Mouse (Mus musculus) spleen, adult 10 weeks (tissue): Measurements from ENCODE around the gene Soga3. TPM values are rescaled to one million over a fixed set of nuclear protein-coding genes. Genes with fewer than 3 reads are reported as not detected.

ENCODE experiments used
- polyA plus RNA-seq: library from polyadenylated mRNA; stranded (reverse); fragments of 350-450 nt; fragmentation: Illumina TruSeq; extraction: RNeasy Lipid Tissue Mini Kit (QIAGEN cat#74804); gene quantifications from one replicate; pipeline ENCODE4 v1.2.3, GENCODE M21; 2015; ENCODE audit warnings: low replicate concordance; ENCODE audit not compliant: insufficient read depth

Gene Soga3
- not detected for polyA plus RNA-seq

GRCm38 (mm10) chr10:29143566-29144335, at the start of gene Soga3:
Soga3 (plus strand) TSS chr10:29143839.

DNA sequence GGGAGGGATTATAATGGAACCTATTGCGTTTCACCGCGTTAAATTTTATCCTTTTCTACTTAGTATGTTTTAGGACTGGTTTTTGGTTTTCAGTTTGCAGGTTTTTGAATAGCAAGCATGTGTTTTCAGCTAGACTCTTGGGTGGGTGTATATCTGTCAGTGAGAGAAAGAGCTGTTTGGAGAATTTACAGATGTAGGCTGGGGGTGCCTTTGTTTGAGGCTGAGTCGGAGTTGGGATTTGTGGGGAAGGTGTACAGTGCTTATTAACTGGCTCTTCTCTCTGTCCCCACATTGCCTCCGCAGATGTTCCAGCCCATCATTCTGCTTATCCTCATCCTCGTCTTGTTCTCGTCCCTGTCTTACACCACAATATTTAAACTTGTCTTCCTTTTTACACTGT, 55.0 kb downstream of the Soga3 start, which contains the start of gene Gm49353:
Gm49353 (plus strand) TSS at position 313 of the 400 bp plus-strand sequence.

DNA sequence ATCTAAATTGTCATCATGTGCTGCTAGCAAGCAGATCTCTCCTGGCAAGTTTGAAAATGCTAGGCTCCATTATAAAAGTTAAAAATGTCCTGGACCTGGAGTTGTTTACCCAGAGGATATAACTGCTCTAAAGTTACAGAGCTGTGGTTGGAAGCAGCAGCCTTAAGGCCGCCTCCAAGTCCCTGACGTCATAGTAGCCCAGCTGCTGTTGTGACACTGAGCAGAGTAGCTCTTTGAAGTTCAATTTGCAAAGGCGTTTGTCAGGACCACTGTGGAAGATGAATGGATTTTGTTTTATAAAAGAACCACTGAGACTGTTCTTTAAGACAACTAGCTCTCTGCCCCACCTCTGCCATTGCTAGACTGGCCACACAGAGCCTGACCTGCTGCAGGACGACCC, 67.8 kb downstream of the Soga3 start, which contains the start of gene 9330159F19Rik:
9330159F19Rik (plus strand) TSS at position 154 of the 400 bp plus-strand sequence.

Other genes starting within 250 kb of the Soga3 start
- gene 2310057J18Rik, start 157.5 kb upstream of the Soga3 start, polyA plus RNA-seq = not detected
- not detected for gene Gm49353, start 55.1 kb downstream of the Soga3 start, polyA plus RNA-seq
- 0.26 TPM for gene 9330159F19Rik, start 67.8 kb downstream of the Soga3 start, polyA plus RNA-seq
- gene Echdc1, start 169.3 kb downstream of the Soga3 start, polyA plus RNA-seq = 37.0 TPM
- gene Rnf146, start 218.6 kb downstream of the Soga3 start, polyA plus RNA-seq = 93.9 TPM